In the genomic region with DNA sequence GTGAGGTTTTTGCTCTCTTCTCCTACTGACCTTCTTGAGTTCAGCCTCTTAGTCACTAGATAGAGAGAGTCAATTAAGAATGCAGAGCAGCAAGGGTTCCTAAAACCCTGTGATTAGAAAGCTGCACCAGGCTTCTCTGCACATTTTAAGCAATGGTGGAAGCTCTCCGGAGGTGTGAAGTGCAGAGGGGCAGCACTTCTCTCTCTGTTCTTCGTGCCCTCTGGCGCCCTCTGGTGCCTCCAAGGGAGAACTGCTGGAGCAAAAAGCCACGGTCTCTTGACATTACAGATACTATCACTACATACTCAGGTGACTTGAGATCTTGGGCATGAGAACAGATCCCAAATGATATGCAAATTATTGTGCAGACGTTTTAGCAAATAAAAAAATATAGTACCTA, we compare ENCODE assay signal across 8 mouse cellular contexts.
DNase-seq lines count a peak whose midpoint lies in the region; ATAC-seq and TF ChIP-seq lines count a peak whose summit lies in the region.

No protein-coding gene starts in this region.

- no peaks in the 10 kb centered on the region for H3K36me3 ChIP-seq in CH12.LX (replicated peaks in 1 of 2; ENCODE audit: control insufficient read depth in 1 of 2, insufficient read depth in 1 of 2, low read length in 1 of 2)
- H3K36me3 ChIP-seq in embryonic facial prominence, embryonic 14.5 days (ENCODE audit: control insufficient read depth, insufficient read depth, low read length), result no peaks in the 10 kb centered on the region
- no peaks in the 10 kb centered on the region for H3K36me3 ChIP-seq in hindbrain, embryonic 13.5 days

- peak; percentile 92 to 97 for TF ChIP-seq CTCF in CH12.LX (conservative IDR thresholded peaks at IDR 0.05 in 1 of 2, IDR thresholded peaks at IDR 0.05 in 1 of 2; ENCODE audit: low read depth in 2 of 2, low read length in 2 of 2)

- no peaks in the 10 kb centered on the region for H3K27me3 ChIP-seq in CH12.LX (replicated peaks)
- peaks cover 4% of the 10 kb centered on the region; the same call in 1 of the 2 replicates for H3K27me3 ChIP-seq in embryonic facial prominence, embryonic 14.5 days (replicated peaks; ENCODE audit: control insufficient read depth, insufficient read depth, low read length)
- H3K27me3 ChIP-seq in hindbrain, embryonic 13.5 days, result no peaks in the 10 kb centered on the region

- H3K9me3 ChIP-seq in CH12.LX (replicated peaks; ENCODE audit: low read length), result no peaks in the 10 kb centered on the region
- no peaks in the 10 kb centered on the region for H3K9me3 ChIP-seq in embryonic facial prominence, embryonic 14.5 days (ENCODE audit: control insufficient read depth, low read length)
- no peaks in the 10 kb centered on the region for H3K9me3 ChIP-seq in hindbrain, embryonic 13.5 days

- WGBS in embryonic facial prominence, embryonic 14.5 days, result 8% methylated on average over 5 of the region's 5 CpGs
- 6% methylated on average over 5 of the region's 5 CpGs for WGBS in hindbrain, embryonic 13.5 days

- no peak overlapping the region for H3K9ac ChIP-seq in CH12.LX (ENCODE audit: insufficient read depth, low read depth)
- H3K9ac ChIP-seq in embryonic facial prominence, embryonic 14.5 days (ENCODE audit: low read depth, low read length), result no peak overlapping the region
- H3K9ac ChIP-seq in hindbrain, embryonic 13.5 days, result no peak overlapping the region

- TF ChIP-seq POLR2A in CH12.LX (IDR thresholded peaks at IDR 0.05; ENCODE audit: low read depth, low read length), result no peak

- in situ Hi-C loops in CH12.LX (cut with MboI; ENCODE audit: low pct_ligation_motif_present, low pct_unique_long_range_greater_than_20kb, low sequenced_read_pairs), result loop anchor here (5.0 kb wide), 1 partner anchor 362 kb away; no protein-coding TSS in a partner anchor

- H3K4me3 ChIP-seq in CH12.LX (replicated peaks in 1 of 3; ENCODE audit: low read depth in 2 of 3, low read length in 2 of 3, poor library complexity in 1 of 3), result no peak overlapping the region
- no peak overlapping the region for H3K4me3 ChIP-seq in embryonic facial prominence, embryonic 14.5 days (ENCODE audit: low read depth, low read length)
- no peak overlapping the region for H3K4me3 ChIP-seq in hindbrain, embryonic 13.5 days

- TF ChIP-seq EP300 in CH12.LX (IDR thresholded peaks at IDR 0.05; ENCODE audit: low read length), result no peak

- no peak overlapping the region for H3K4me2 ChIP-seq in CH12.LX (ENCODE audit: insufficient read depth, low read depth, poor library complexity, severe bottlenecking)
- H3K4me2 ChIP-seq in embryonic facial prominence, embryonic 14.5 days (ENCODE audit: low read depth, low read length), result no peak overlapping the region
- H3K4me2 ChIP-seq in hindbrain, embryonic 13.5 days, result no peak overlapping the region

- peak; percentile 92 for TF ChIP-seq RAD21 in CH12.LX (IDR thresholded peaks at IDR 0.05; ENCODE audit: low read depth, low read length)

- no peaks in the 10 kb centered on the region for H3K4me1 ChIP-seq in CH12.LX (ENCODE audit: control insufficient read depth in 1 of 2, insufficient read depth in 2 of 2)
- H3K4me1 ChIP-seq in embryonic facial prominence, embryonic 14.5 days (ENCODE audit: control insufficient read depth, insufficient read depth, low read length), result no peaks in the 10 kb centered on the region
- H3K4me1 ChIP-seq in hindbrain, embryonic 13.5 days (replicated peaks), result no peaks in the 10 kb centered on the region

- no peak overlapping the region for H3K27ac ChIP-seq in CH12.LX (ENCODE audit: insufficient read depth, low read depth)
- no peak overlapping the region for H3K27ac ChIP-seq in embryonic facial prominence, embryonic 14.5 days (replicated peaks; ENCODE audit: low read depth, low read length)
- no peak overlapping the region for H3K27ac ChIP-seq in hindbrain, embryonic 13.5 days

- ATAC-seq in embryonic facial prominence, embryonic 14.5 days (ENCODE audit: low read depth), result 0 out of 2 replicates have a peak, but pooled peaks have one; percentile 55
- ATAC-seq in hindbrain, embryonic 13.5 days (ENCODE audit: low FRiP score), result peak; percentile 63; the same call in 1 of the 2 replicates
- ATAC-seq in megakaryocyte, adult 5-6 weeks (ENCODE audit: poor library complexity, severe bottlenecking), result peak; percentile 79

- dilution Hi-C loops in CH12.LX (cut with MboI; ENCODE audit: extremely low pct_ligation_motif_present, extremely low pct_unique_long_range_greater_than_20kb, low sequenced_read_pairs), result no loop called here

- no peaks in the 10 kb centered on the region for H3K79me2 ChIP-seq in CH12.LX (replicated peaks; ENCODE audit: control insufficient read depth, extremely low read depth, insufficient read depth, poor library complexity, severe bottlenecking)

- DNase-seq in CH12.LX (ENCODE audit: extremely low read depth), result peak; percentile 78
- DNase-seq in adrenal gland, postnatal 25 days, result peak; percentile 73
- DNase-seq in embryonic facial prominence, embryonic 14.5 days (ENCODE audit: low spot score), result peak; percentile 61
- DNase-seq in layer of hippocampus, adult 9-11 months, result peak; percentile 54
- DNase-seq in right cerebral cortex, adult 2 months (ENCODE audit: low spot score in 2 of 2), result peak; percentile 76 to 77
- peak; percentile 61 for DNase-seq in urinary bladder, postnatal 14 days (ENCODE audit: low spot score)

TF ChIP-seq in CH12.LX, 34 proteins besides CTCF, POLR2A, EP300 and RAD21:
- TF ChIP-seq SMC3 (IDR thresholded peaks at IDR 0.05; ENCODE audit: low read depth, low read length), result peak; percentile 98
- peak; percentile 10; the same call in 1 of the 2 replicates for TF ChIP-seq IRF4 (IDR thresholded peaks at IDR 0.05; ENCODE audit: low read depth, low read length)
- peak; percentile 45; the same call in 1 of the 2 replicates for TF ChIP-seq MAX (IDR thresholded peaks at IDR 0.05; ENCODE audit: low read length)
- TF ChIP-seq RCOR1 (conservative IDR thresholded peaks at IDR 0.05; ENCODE audit: low read depth, low read length), result no peak
- TF ChIP-seq ELF1 (IDR thresholded peaks at IDR 0.05; ENCODE audit: low read depth, low read length), result 0 out of 2 replicates have a peak, but pooled peaks have one; percentile 22
- TF ChIP-seq CHD1 (IDR thresholded peaks at IDR 0.05; ENCODE audit: low read depth, low read length), result no peak
- peak; percentile 75 for TF ChIP-seq ZC3H11A (IDR thresholded peaks at IDR 0.05; ENCODE audit: low read depth, low read length)
- 0 out of 2 replicates have a peak, but pooled peaks have one; percentile 18 for TF ChIP-seq NRF1 (IDR thresholded peaks at IDR 0.05; ENCODE audit: low read depth, low read length)
